Mouse (Mus musculus) olfactory bulb, adult 2 months (tissue): ENCODE measurements around the gene Serpinf1.

Experiments
- CTCF ChIP-seq: fragments of 200-500 bp; IDR thresholded peaks from 2 replicates; pipeline ENCODE4 v1.5.1; 2012; ENCODE audit warnings: low read depth, mild to moderate bottlenecking, low read length, moderate library complexity; ENCODE audit not compliant: insufficient read depth
- POLR2A ChIP-seq: fragments of 200-500 bp; IDR thresholded peaks from 2 replicates; pipeline ENCODE4 v1.6.1; 2012; ENCODE audit warnings: mild to moderate bottlenecking, low read depth, low read length, moderate library complexity; ENCODE audit not compliant: insufficient read depth

DNA sequence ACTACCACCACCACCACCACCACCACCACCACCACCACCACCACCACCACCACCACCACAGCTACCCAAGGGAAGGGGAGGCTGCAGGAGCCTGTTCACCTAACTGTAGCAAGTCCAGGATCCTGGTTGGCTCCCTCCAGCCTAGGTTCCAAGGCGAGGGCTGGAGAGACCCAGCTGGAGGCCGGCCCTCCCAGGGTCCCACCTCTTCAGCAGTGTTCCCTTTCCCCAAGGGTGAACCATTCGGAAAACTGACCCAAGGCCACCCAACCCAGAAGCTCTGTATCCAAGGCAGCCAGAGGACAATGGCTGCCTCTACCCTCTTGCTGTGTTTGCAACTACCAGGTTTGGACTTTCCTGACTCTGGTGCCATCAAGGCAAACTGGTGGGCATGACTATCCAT lies 17.4 kb upstream of the Serpinf1 start:
- TF ChIP-seq POLR2A (no peak), CTCF (no peak)
